Mouse (Mus musculus): ENCODE data around the gene Spata25. TPM values are rescaled to one million over a fixed set of nuclear protein-coding genes. Genes with fewer than 3 reads are reported as not detected.

The Spata25 gene
- polyA plus RNA-seq, 1 experiment = 0.40 TPM

Other genes starting within 250 kb of the Spata25 start
- not detected for gene Wfdc6a, start 243.1 kb downstream of the Spata25 start, polyA plus RNA-seq (2012; fragmentation: generic; extraction: Trizol)
- not detected for gene Eppin, start 234.9 kb downstream of the Spata25 start, polyA plus RNA-seq (2012; fragmentation: generic; extraction: Trizol)
- not detected for gene Wfdc6b, start 215.0 kb downstream of the Spata25 start, polyA plus RNA-seq (2012; fragmentation: generic; extraction: Trizol)
- not detected for gene Wfdc8, start 214.9 kb downstream of the Spata25 start, polyA plus RNA-seq (2012; fragmentation: generic; extraction: Trizol)
- not detected for gene Wfdc16, start 189.7 kb downstream of the Spata25 start, polyA plus RNA-seq (2012; fragmentation: generic; extraction: Trizol)
- not detected for gene Wfdc10, start 172.5 kb downstream of the Spata25 start, polyA plus RNA-seq (2012; fragmentation: generic; extraction: Trizol)
- not detected for gene Wfdc9, start 172.0 kb downstream of the Spata25 start, polyA plus RNA-seq (2012; fragmentation: generic; extraction: Trizol)
- gene Wfdc11, start 154.4 kb downstream of the Spata25 start, polyA plus RNA-seq (2012; fragmentation: generic; extraction: Trizol) = not detected
- 0.04 TPM for gene Wfdc13, start 143.4 kb downstream of the Spata25 start, polyA plus RNA-seq (2012; fragmentation: generic; extraction: Trizol)
- gene Spint4, start 130.0 kb downstream of the Spata25 start, polyA plus RNA-seq (2012; fragmentation: generic; extraction: Trizol) = not detected
- gene Spint5, start 113.2 kb downstream of the Spata25 start, polyA plus RNA-seq (2012; fragmentation: generic; extraction: Trizol) = not detected
- 0.41 TPM for gene Wfdc3, start 82.6 kb downstream of the Spata25 start, polyA plus RNA-seq (2012; fragmentation: generic; extraction: Trizol)
- gene Dnttip1, start 82.6 kb downstream of the Spata25 start, polyA plus RNA-seq (2012; fragmentation: generic; extraction: Trizol) = 63.0 TPM
- 103 TPM for gene Ube2c, start 58.6 kb downstream of the Spata25 start, polyA plus RNA-seq (2012; fragmentation: generic; extraction: Trizol)
- 3,985 TPM for gene Tnnc2, start 48.6 kb downstream of the Spata25 start, polyA plus RNA-seq (2012; fragmentation: generic; extraction: Trizol)
- 29.5 TPM for gene Snx21, start 42.7 kb downstream of the Spata25 start, polyA plus RNA-seq (2012; fragmentation: generic; extraction: Trizol)
- 24.5 TPM for gene Acot8, start 23.7 kb downstream of the Spata25 start, polyA plus RNA-seq (2012; fragmentation: generic; extraction: Trizol)
- gene Zswim3, start 23.4 kb downstream of the Spata25 start, polyA plus RNA-seq (2012; fragmentation: generic; extraction: Trizol) = 3.3 TPM
- gene Zswim1, start 5.9 kb downstream of the Spata25 start, polyA plus RNA-seq (2012; fragmentation: generic; extraction: Trizol) = 13.3 TPM
- gene Ctsa, start 4.3 kb upstream of the Spata25 start, polyA plus RNA-seq (2012; fragmentation: generic; extraction: Trizol) = 202 TPM
- 23.5 TPM for gene Neurl2, start 4.9 kb upstream of the Spata25 start, polyA plus RNA-seq (2012; fragmentation: generic; extraction: Trizol)
- gene Pltp, start 29.2 kb upstream of the Spata25 start, polyA plus RNA-seq (2012; fragmentation: generic; extraction: Trizol) = 117 TPM
- gene Pcif1, start 50.8 kb upstream of the Spata25 start, polyA plus RNA-seq (2012; fragmentation: generic; extraction: Trizol) = 43.2 TPM
- 11.1 TPM for gene Zfp335, start 83.2 kb upstream of the Spata25 start, polyA plus RNA-seq (2012; fragmentation: generic; extraction: Trizol)
- 1.7 TPM for gene Mmp9, start 112.2 kb upstream of the Spata25 start, polyA plus RNA-seq (2012; fragmentation: generic; extraction: Trizol)
- gene Slc12a5, start 132.3 kb upstream of the Spata25 start, polyA plus RNA-seq (2012; fragmentation: generic; extraction: Trizol) = 0.52 TPM
- gene Ncoa5, start 206.3 kb upstream of the Spata25 start, polyA plus RNA-seq (2012; fragmentation: generic; extraction: Trizol) = 24.0 TPM
- 1.1 TPM for gene Cd40, start 227.1 kb upstream of the Spata25 start, polyA plus RNA-seq (2012; fragmentation: generic; extraction: Trizol)